ENCODE assay signal across 21 mouse cellular contexts in genomic region chr8:104086615-104087014, GRCm38 (mm10). TPM values are rescaled to one million over a fixed set of nuclear protein-coding genes. Genes with fewer than 3 reads are reported as not detected.
DNase-seq lines count a peak whose midpoint lies in the region; ATAC-seq and TF ChIP-seq lines count a peak whose summit lies in the region.
"Had no signal": no experiment of that assay in that cellular context is flagged by ENCODE, and none has a peak within 500 bp of the region (broad histone marks: within the 10 kb centered on the region; RNA-seq: fewer than 3 reads in every experiment).

No protein-coding gene starts in this region.

- no peak overlapping the region for H3K4me2 ChIP-seq in lung, embryonic 14.5 days
- no peak overlapping the region for H3K4me2 ChIP-seq in CH12.LX (ENCODE audit: insufficient read depth, low read depth, poor library complexity, severe bottlenecking)
- H3K4me2 ChIP-seq: liver, embryonic 15.5 days; midbrain, embryonic 11.5 days had no signal

- H3K9ac ChIP-seq in heart, adult 2 months (ENCODE audit: low read depth, low read length): no peak overlapping the region
- no peak overlapping the region for H3K9ac ChIP-seq in lung, embryonic 14.5 days
- H3K9ac ChIP-seq in CH12.LX (ENCODE audit: insufficient read depth, low read depth): no peak overlapping the region
- H3K9ac ChIP-seq: liver, embryonic 15.5 days had no signal

- DNase-seq in heart, adult 2 months: no peak
- DNase-seq in heart, postnatal 4 days: no peak
- DNase-seq in lung, embryonic 14.5 days: no peak
- DNase-seq in lung, postnatal 36 days: no peak
- DNase-seq in CH12.LX (ENCODE audit: extremely low read depth): no peak
- peak; percentile 34 for DNase-seq in ZHBTc4 (ENCODE audit: low read depth, low spot score)
- DNase-seq in embryonic facial prominence, embryonic 10.5 days (ENCODE audit: low spot score): no peak
- DNase-seq in urinary bladder, postnatal 25 days (ENCODE audit: low spot score): no peak
- DNase-seq: adrenal gland, postnatal 14 days; B cell, adult 2 months; cerebellum, adult 9-11 months; kidney, adult 9 months; layer of hippocampus, postnatal 36 days; spleen, adult 18-20 months; thymus, adult 2 months had no signal

- no peaks in the 10 kb centered on the region for H3K27me3 ChIP-seq in heart, adult 2 months (ENCODE audit: control insufficient read depth, insufficient read depth, low read length)
- no peaks in the 10 kb centered on the region for H3K27me3 ChIP-seq in lung, embryonic 14.5 days (ENCODE audit: insufficient read depth, low read length)
- no peaks in the 10 kb centered on the region for H3K27me3 ChIP-seq in CH12.LX (replicated peaks)
- H3K27me3 ChIP-seq in embryonic facial prominence, embryonic 10.5 days (replicated peaks; ENCODE audit: low read depth, poor library complexity, severe bottlenecking): 0 out of 2 replicates have a peak, but pooled peaks cover 4% of the 10 kb centered on the region
- H3K27me3 ChIP-seq: liver, embryonic 15.5 days had no signal

- TF ChIP-seq EP300 in heart, adult 2 months (IDR thresholded peaks at IDR 0.05; ENCODE audit: insufficient read depth, low read depth, low read length): no peak
- no peak for TF ChIP-seq EP300 in CH12.LX (IDR thresholded peaks at IDR 0.05; ENCODE audit: low read length)

- H3K4me3 ChIP-seq in heart, adult 2 months: no peak overlapping the region
- no peak overlapping the region for H3K4me3 ChIP-seq in lung, embryonic 14.5 days (ENCODE audit: low read depth, low read length)
- no peak overlapping the region for H3K4me3 ChIP-seq in CH12.LX (replicated peaks in 1 of 3; ENCODE audit: low read depth in 2 of 3, low read length in 2 of 3, poor library complexity in 1 of 3)
- H3K4me3 ChIP-seq in embryonic facial prominence, embryonic 10.5 days: no peak overlapping the region
- H3K4me3 ChIP-seq: hindbrain, embryonic 10.5 days; liver, embryonic 15.5 days had no signal

- dilution Hi-C loops in CH12.LX (cut with MboI; ENCODE audit: extremely low pct_ligation_motif_present, extremely low pct_unique_long_range_greater_than_20kb, low sequenced_read_pairs): no loop called here

- no peak for TF ChIP-seq POLR2A in heart, adult 2 months (IDR thresholded peaks at IDR 0.05; ENCODE audit: insufficient read depth, low read depth, low read length)
- TF ChIP-seq POLR2A in CH12.LX (IDR thresholded peaks at IDR 0.05; ENCODE audit: low read depth, low read length): no peak

- intact Hi-C loops in heart, adult 2 months (cut with DNase I): no loop called here

- no peaks in the 10 kb centered on the region for H3K9me3 ChIP-seq in lung, embryonic 14.5 days (ENCODE audit: low read depth, low read length)
- no peaks in the 10 kb centered on the region for H3K9me3 ChIP-seq in CH12.LX (replicated peaks; ENCODE audit: low read length)
- no peaks in the 10 kb centered on the region for H3K9me3 ChIP-seq in embryonic facial prominence, embryonic 10.5 days
- H3K9me3 ChIP-seq: hindbrain, embryonic 10.5 days; liver, embryonic 15.5 days had no signal

- TF ChIP-seq CTCF in heart, adult 2 months (IDR thresholded peaks at IDR 0.05): peak; percentile 35
- 0 out of 2 replicates have a peak, but pooled peaks have one; percentile 14 for TF ChIP-seq CTCF in lung, embryonic 14.5 days (IDR thresholded peaks at IDR 0.05; ENCODE audit: low read depth)
- peak; percentile 12 to 48; a peak in 2 of 4 replicates for TF ChIP-seq CTCF in CH12.LX (conservative IDR thresholded peaks at IDR 0.05 in 1 of 2, IDR thresholded peaks at IDR 0.05 in 1 of 2; ENCODE audit: low read depth in 2 of 2, low read length in 2 of 2)

- no peak for TF ChIP-seq RAD21 in CH12.LX (IDR thresholded peaks at IDR 0.05; ENCODE audit: low read depth, low read length)

- H3K36me3 ChIP-seq in heart, adult 2 months (ENCODE audit: control insufficient read depth, insufficient read depth, low read length): no peaks in the 10 kb centered on the region
- no peaks in the 10 kb centered on the region for H3K36me3 ChIP-seq in lung, embryonic 14.5 days (ENCODE audit: insufficient read depth)
- H3K36me3 ChIP-seq in CH12.LX (replicated peaks in 1 of 2; ENCODE audit: control insufficient read depth in 1 of 2, insufficient read depth in 1 of 2, low read length in 1 of 2): no peaks in the 10 kb centered on the region
- no peaks in the 10 kb centered on the region for H3K36me3 ChIP-seq in embryonic facial prominence, embryonic 10.5 days (replicated peaks)
- H3K36me3 ChIP-seq: hindbrain, embryonic 10.5 days; liver, embryonic 15.5 days had no signal

- ATAC-seq in lung, embryonic 14.5 days (ENCODE audit: insufficient read depth): no peak
- ATAC-seq: forebrain, embryonic 16.5 days had no signal

- in situ Hi-C loops in CH12.LX (cut with MboI; ENCODE audit: low pct_ligation_motif_present, low pct_unique_long_range_greater_than_20kb, low sequenced_read_pairs): no loop called here

- no peaks in the 10 kb centered on the region for H3K4me1 ChIP-seq in heart, adult 2 months (ENCODE audit: control insufficient read depth, insufficient read depth, low read length)
- H3K4me1 ChIP-seq in lung, embryonic 14.5 days (ENCODE audit: insufficient read depth): no peaks in the 10 kb centered on the region
- H3K4me1 ChIP-seq in CH12.LX (ENCODE audit: control insufficient read depth in 1 of 2, insufficient read depth in 2 of 2): peaks cover 0 to 10% of the 10 kb centered on the region in 2 experiments; a peak in 2 of 4 replicates
- H3K4me1 ChIP-seq in embryonic facial prominence, embryonic 10.5 days: peaks cover 5% of the 10 kb centered on the region; the same call in 1 of the 2 replicates

- WGBS in heart, adult 2 months: 72% methylated on average over 2 of the region's 2 CpGs
- WGBS in lung, embryonic 14.5 days: 69% methylated on average over 2 of the region's 2 CpGs
- WGBS in embryonic facial prominence, embryonic 10.5 days: 81% methylated on average over 2 of the region's 2 CpGs

- no peak overlapping the region for H3K27ac ChIP-seq in heart, adult 2 months
- no peak overlapping the region for H3K27ac ChIP-seq in lung, embryonic 14.5 days (ENCODE audit: low read depth)
- H3K27ac ChIP-seq in CH12.LX (ENCODE audit: insufficient read depth, low read depth): no peak overlapping the region
- H3K27ac ChIP-seq in embryonic facial prominence, embryonic 10.5 days (replicated peaks): no peak overlapping the region
- H3K27ac ChIP-seq: hindbrain, embryonic 10.5 days; liver, embryonic 15.5 days had no signal

- H3K79me2 ChIP-seq in heart, adult 2 months (replicated peaks; ENCODE audit: control insufficient read depth, insufficient read depth, low read length): no peaks in the 10 kb centered on the region
- no peaks in the 10 kb centered on the region for H3K79me2 ChIP-seq in CH12.LX (replicated peaks; ENCODE audit: control insufficient read depth, extremely low read depth, insufficient read depth, poor library complexity, severe bottlenecking)

TF ChIP-seq in CH12.LX, 34 proteins besides CTCF, POLR2A, EP300 and RAD21:
- TF ChIP-seq MYC (IDR thresholded peaks at IDR 0.05; ENCODE audit: low read depth, low read length): no peak
- TF ChIP-seq BHLHE40 (IDR thresholded peaks at IDR 0.05; ENCODE audit: low read depth, low read length): no peak
- no peak for TF ChIP-seq MXI1 (IDR thresholded peaks at IDR 0.05; ENCODE audit: low read depth, low read length)
- TF ChIP-seq JUN (IDR thresholded peaks at IDR 0.05; ENCODE audit: insufficient read depth, low read depth, low read length): no peak
- TF ChIP-seq PAX5 (IDR thresholded peaks at IDR 0.05; ENCODE audit: low read length): no peak
- TF ChIP-seq HCFC1 (IDR thresholded peaks at IDR 0.05; ENCODE audit: low read depth, low read length): no peak
- TF ChIP-seq ZKSCAN1 (IDR thresholded peaks at IDR 0.05; ENCODE audit: borderline replicate concordance, low read depth, low read length): no peak
- TF ChIP-seq ZC3H11A (IDR thresholded peaks at IDR 0.05; ENCODE audit: low read depth, low read length): no peak
- no peak for TF ChIP-seq SIN3A (IDR thresholded peaks at IDR 0.05; ENCODE audit: low read length)
- TF ChIP-seq MAFK (IDR thresholded peaks at IDR 0.05; ENCODE audit: insufficient replicate concordance, low read length): no peak
- TF ChIP-seq CHD2 (IDR thresholded peaks at IDR 0.05; ENCODE audit: low read length): no peak
- TF ChIP-seq E2F4 (IDR thresholded peaks at IDR 0.05; ENCODE audit: insufficient replicate concordance, low read depth, low read length): no peak
- TF ChIP-seq ZNF384 (IDR thresholded peaks at IDR 0.05; ENCODE audit: low read depth, low read length): no peak
- TF ChIP-seq GABPA (IDR thresholded peaks at IDR 0.05; ENCODE audit: insufficient replicate concordance, low read depth, low read length): no peak
- TF ChIP-seq MAX (IDR thresholded peaks at IDR 0.05; ENCODE audit: low read length): no peak
- TF ChIP-seq ELF1 (IDR thresholded peaks at IDR 0.05; ENCODE audit: low read depth, low read length): no peak
- no peak for TF ChIP-seq TBP (conservative IDR thresholded peaks at IDR 0.05; ENCODE audit: low read depth, low read length)
- no peak for TF ChIP-seq USF2 (conservative IDR thresholded peaks at IDR 0.05; ENCODE audit: low read depth, low read length)
- no peak for TF ChIP-seq POLR2AphosphoS2 (IDR thresholded peaks at IDR 0.05; ENCODE audit: low read depth, low read length)
- TF ChIP-seq SMC3 (IDR thresholded peaks at IDR 0.05; ENCODE audit: low read depth, low read length): no peak

RNA-seq across cellular contexts. Expression of gene Cdh5, which starts 14.8 kb away (rescaled TPM):
- total RNA-seq in heart, adult 2 months (2021): 100 to 1,000 TPM; 112 to 115 TPM
- polyA plus RNA-seq in heart, adult 2 months (2012; rRNA removed): 113 and 128 TPM in 2 replicates
- total RNA-seq in heart, postnatal 4 days (2021): 100 to 1,000 TPM; 260 to 270 TPM
- polyA plus RNA-seq in lung, embryonic 14.5 days (2014; fragmentation: Nextera tagmentation; extraction: Ambion mirVana): 69.8 and 71.5 TPM in 2 replicates
- total RNA-seq in CH12.LX (2012; rRNA removed) (0.25 and 0.34 TPM in 2 replicates), CH12.LX (2014; rRNA removed) (0.20 and 0.48 TPM in 2 replicates)
- 1.7 and 1.8 TPM in 2 replicates for polyA plus RNA-seq in CH12.LX (2012; ENCODE audit: insufficient read length, low read depth)
- 15.4 and 15.6 TPM in 2 replicates for polyA plus RNA-seq in embryonic facial prominence, embryonic 10.5 days (2016; fragmentation: Nextera tagmentation; extraction: Ambion mirVana)
- total RNA-seq: granulocyte monocyte progenitor cell, adult 5-6 weeks; monocyte, adult 5-6 weeks had no signal
